Mouse (Mus musculus) liver, adult (tissue): ENCODE measurements at regions not wholly inside any gene's neighbourhood (a gene's known extent, or its start where the extent isn't known, plus 50 kb on each side); places are given as distances from the start of the nearest gene placed in this dataset.

Source experiments
- GATA4 ChIP-seq: IDR thresholded peaks from 2 replicates; pipeline ENCODE4 v1.6.1; 2014; ENCODE audit warnings: mild to moderate bottlenecking, low read length; ENCODE audit not compliant: insufficient replicate concordance

GRCm38 (mm10) chr13:43852888-43853287 is 68.3 kb downstream of the Cd83 start:
- no peak for TF ChIP-seq GATA4

- no peak for TF ChIP-seq GATA4
Observed at GRCm38 (mm10) chr13:43854973-43855372, 70.4 kb downstream of the Cd83 start.

- TF ChIP-seq GATA4 = peak; percentile 91; the same call in 1 of the 2 replicates
Observed at GRCm38 (mm10) chr13:43860932-43861331, 76.4 kb downstream of the Cd83 start.

GRCm38 (mm10) chr13:43861424-43861823 is 76.8 kb downstream of the Cd83 start:
- TF ChIP-seq GATA4 = no peak

GRCm38 (mm10) chr13:43862056-43862455 is 77.5 kb downstream of the Cd83 start:
- no peak for TF ChIP-seq GATA4

- TF ChIP-seq GATA4 = no peak
Observed at GRCm38 (mm10) chr13:43862586-43862985, 78.0 kb downstream of the Cd83 start.

GRCm38 (mm10) chr13:43863581-43864100 is 79.1 kb downstream of the Cd83 start:
- no peak for TF ChIP-seq GATA4

GRCm38 (mm10) chr13:43864153-43864861 is 79.7 kb downstream of the Cd83 start:
- peak; percentile 49; the same call in 1 of the 2 replicates for TF ChIP-seq GATA4

- no peak for TF ChIP-seq GATA4
Observed at GRCm38 (mm10) chr13:43865036-43865435, 80.5 kb downstream of the Cd83 start.

GRCm38 (mm10) chr13:43875895-43876294 is 91.3 kb downstream of the Cd83 start:
- TF ChIP-seq GATA4 = no peak

- TF ChIP-seq GATA4 = no peak
Observed at GRCm38 (mm10) chr13:43887284-43887683, 102.7 kb downstream of the Cd83 start.

GRCm38 (mm10) chr13:43891928-43892327 is 107.4 kb downstream of the Cd83 start:
- TF ChIP-seq GATA4 = no peak

GRCm38 (mm10) chr13:43895990-43896389 is 111.4 kb downstream of the Cd83 start:
- TF ChIP-seq GATA4 = no peak

- TF ChIP-seq GATA4 = no peak
Observed at GRCm38 (mm10) chr13:43897046-43897445, 112.5 kb downstream of the Cd83 start.

- no peak for TF ChIP-seq GATA4
Observed at GRCm38 (mm10) chr13:43898555-43899258, 114.1 kb downstream of the Cd83 start.

- no peak for TF ChIP-seq GATA4
Observed at GRCm38 (mm10) chr13:43900115-43900514, 115.5 kb downstream of the Cd83 start.
